Mouse (Mus musculus) intestine, postnatal 0 days (tissue): ENCODE data around the gene Acyp2. TPM values are rescaled to one million over a fixed set of nuclear protein-coding genes. Genes with fewer than 3 reads are reported as not detected.
A peak's percentile ranks its signal among the peaks of the same experiment; 100 is the strongest.

Experiments used
- ATAC-seq: fragments of 200-750 bp; cut with Nextera tagmentation; 2 replicates; pipeline ENCODE4 v1.8.0; 2017; ENCODE audit warnings: mild to moderate bottlenecking, moderate TSS enrichment, moderate library complexity
- H3K27ac ChIP-seq: fragments of 300-500 bp; sonication (generic); 2 replicates; pipeline ENCODE4 v1.5.1; 2014; ENCODE audit warnings: mild to moderate bottlenecking, low read depth, low read length, moderate library complexity
- H3K27me3 ChIP-seq: fragments of 300-500 bp; sonication (generic); replicated peaks from 2 replicates; pipeline ENCODE4 v1.6.1; 2014; ENCODE audit warnings: low read length, mixed read lengths; ENCODE audit not compliant: control insufficient read depth, insufficient read depth
- H3K36me3 ChIP-seq: fragments of 300-500 bp; sonication (generic); 2 replicates; pipeline ENCODE4 v1.6.1; 2014; ENCODE audit warnings: mild to moderate bottlenecking, moderate library complexity; ENCODE audit not compliant: control insufficient read depth, insufficient read depth
- H3K4me1 ChIP-seq: fragments of 300-500 bp; sonication (generic); replicated peaks from 2 replicates; pipeline ENCODE4 v1.6.1; 2014; ENCODE audit warnings: antibody characterized with exemption, low read length, mixed read lengths; ENCODE audit not compliant: control insufficient read depth, insufficient read depth
- H3K4me2 ChIP-seq: fragments of 300-500 bp; sonication (generic); replicated peaks from 2 replicates; pipeline ENCODE4 v1.6.1; 2014; ENCODE audit warnings: low read depth, mild to moderate bottlenecking, moderate library complexity
- H3K4me3 ChIP-seq: fragments of 300-500 bp; sonication (generic); 2 replicates; pipeline ENCODE4 v1.5.1; 2014; ENCODE audit warnings: low read depth, low read length
- H3K9ac ChIP-seq: fragments of 300-500 bp; sonication (generic); 2 replicates; pipeline ENCODE4 v1.6.1; 2014; ENCODE audit warnings: mild to moderate bottlenecking, low read depth, low read length
- H3K9me3 ChIP-seq: fragments of 300-500 bp; sonication (generic); 2 replicates; pipeline ENCODE4 v1.6.1; 2016; ENCODE audit warnings: mixed run types; ENCODE audit not compliant: control insufficient read depth
- CTCF ChIP-seq: sonication (generic); IDR thresholded peaks from 2 replicates; pipeline ENCODE4 v1.5.1; 2016; ENCODE audit warnings: low read depth, mild to moderate bottlenecking, control low read depth, antibody characterized with exemption, moderate library complexity
- WGBS: fragments of 180-500 bp; shearing (Covaris S2); extraction: QIAGEN DNeasy Blood & Tissue Kit; methylation state at CpG from one replicate; pipeline ENCODE4 v1.1.7; 2014; 5-methylcytosine and 5-hydroxymethylcytosine counted together
- polyA plus RNA-seq: library from polyadenylated mRNA; unstranded; fragments of >200 nt; fragmentation: Nextera tagmentation; extraction: Ambion mirVana; gene quantifications from 2 replicates; pipeline ENCODE4 v1.2.1, GENCODE M21; 2015

Acyp2 gene
- polyA plus RNA-seq, 1 experiment from 2014 or later = 17.3 TPM

GRCm38 (mm10) chr11:30491515-30492260 is 157.7 kb downstream of the Acyp2 start:
- no peak for TF ChIP-seq CTCF
- H3K4me2 ChIP-seq = no peak overlapping the region
- no peaks in the 10 kb centered on the region for H3K4me1 ChIP-seq
- H3K9ac ChIP-seq = no peak overlapping the region
- no peak for ATAC-seq
- H3K36me3 ChIP-seq = no peaks in the 10 kb centered on the region
- H3K27ac ChIP-seq = no peak overlapping the region
- H3K9me3 ChIP-seq = no peaks in the 10 kb centered on the region
- no peaks in the 10 kb centered on the region for H3K27me3 ChIP-seq
- H3K4me3 ChIP-seq = no peak overlapping the region

GRCm38 (mm10) chr11:30488183-30488582 is 161.2 kb downstream of the Acyp2 start:
- Histone ChIP-seq H3K36me3 (no peaks in the 10 kb centered on the region), H3K4me3 (no peak overlapping the region), H3K9ac (no peak overlapping the region), H3K27ac (no peak overlapping the region), H3K9me3 (no peaks in the 10 kb centered on the region), H3K4me1 (no peaks in the 10 kb centered on the region), H3K27me3 (no peaks in the 10 kb centered on the region), H3K4me2 (no peak overlapping the region)
- no peak for TF ChIP-seq CTCF
- 82% methylated on average over 10 of the region's 10 CpGs for WGBS
- no peak for ATAC-seq

GRCm38 (mm10) chr11:30483286-30483685 is 166.1 kb downstream of the Acyp2 start:
- H3K27ac ChIP-seq = no peak overlapping the region

GRCm38 (mm10) chr11:30471751-30472593 is 177.4 kb downstream of the Acyp2 start, which contains the start of gene 4930505A04Rik:
Gene 4930505A04Rik, minus strand, starts transcription at chr11:30471827.
- Histone ChIP-seq H3K4me3 (peak within 1 kb of the TSS; percentile 40), H3K27ac (peak within 1 kb of the TSS; percentile 57), H3K4me2 (peak within 1 kb of the TSS; percentile 81), H3K36me3 (no peaks in the 10 kb centered on the region), H3K27me3 (no peaks in the 10 kb centered on the region), H3K9ac (peak within 1 kb of the TSS; percentile 42), H3K9me3 (no peaks in the 10 kb centered on the region), H3K4me1 (0 out of 2 replicates have a peak, but pooled peaks cover 4% of the 10 kb centered on the region)
- 8% methylated on average over 17 of the region's 17 CpGs for WGBS
- no peak for TF ChIP-seq CTCF
- peak; percentile 93 for ATAC-seq

More at GRCm38 (mm10) chr11:30483286-30483685, 166.1 kb downstream of the Acyp2 start:
- no peak overlapping the region for H3K4me2 ChIP-seq
- TF ChIP-seq CTCF = no peak
- H3K27me3 ChIP-seq = no peaks in the 10 kb centered on the region
- H3K9ac ChIP-seq = no peak overlapping the region
- WGBS = 58% methylated on average over 4 of the region's 4 CpGs
- H3K4me3 ChIP-seq = no peak overlapping the region
- H3K4me1 ChIP-seq = no peaks in the 10 kb centered on the region
- no peaks in the 10 kb centered on the region for H3K36me3 ChIP-seq
- no peak for ATAC-seq
- no peaks in the 10 kb centered on the region for H3K9me3 ChIP-seq

- H3K9me3 ChIP-seq = no peaks in the 10 kb centered on the region
- peak overlapping the region; percentile 40 for H3K4me3 ChIP-seq
Measured at GRCm38 (mm10) chr11:30471187-30471586, 178.2 kb downstream of the Acyp2 start.

More at GRCm38 (mm10) chr11:30471187-30471586, 178.2 kb downstream of the Acyp2 start:
- no peak for ATAC-seq
- H3K36me3 ChIP-seq = no peaks in the 10 kb centered on the region
- H3K9ac ChIP-seq = no peak overlapping the region
- 0 out of 2 replicates have a peak overlapping the region, but pooled peaks have one; percentile 81 for H3K4me2 ChIP-seq
- 62% methylated on average over 8 of the region's 8 CpGs for WGBS
- no peak for TF ChIP-seq CTCF
- H3K27me3 ChIP-seq = no peaks in the 10 kb centered on the region
- no peak overlapping the region; the same call in 1 of the 2 replicates for H3K27ac ChIP-seq
- 0 out of 2 replicates have a peak, but pooled peaks cover 4% of the 10 kb centered on the region for H3K4me1 ChIP-seq

Other genes with a start within 250 kb of the Acyp2 start
- not detected in 2 replicates for gene 4930505A04Rik, start 177.8 kb downstream of the Acyp2 start, polyA plus RNA-seq
- gene Psme4, start 122.1 kb upstream of the Acyp2 start, polyA plus RNA-seq = 13.5 and 13.8 TPM in 2 replicates
- gene Gpr75, start 235.8 kb upstream of the Acyp2 start, polyA plus RNA-seq = 0.14 and 0.23 TPM in 2 replicates
- 11.1 and 11.3 TPM in 2 replicates for gene Asb3, start 235.8 kb upstream of the Acyp2 start, polyA plus RNA-seq